Mouse (Mus musculus): ENCODE measurements at regions not wholly inside any gene's neighbourhood (a gene's known extent, or its start where the extent isn't known, plus 50 kb on each side); places are given as distances from the start of the nearest gene placed in this dataset.

GRCm38 (mm10) chr13:82361379-82361778, 578.5 kb downstream of the Cetn3 start:
- no peak for DNase-seq (ENCODE audit: extremely low spot score, low read depth, low spot score)

- DNase-seq (ENCODE audit: extremely low spot score, low read depth, low spot score) = no peak
These were observed 583.9 kb downstream of the Cetn3 start for GRCm38 (mm10) chr13:82366768-82367167.

GRCm38 (mm10) chr13:82371579-82371978, 588.7 kb downstream of the Cetn3 start:
- no peak for DNase-seq (ENCODE audit: extremely low spot score, low read depth, low spot score)

- DNase-seq (ENCODE audit: extremely low spot score, low read depth, low spot score) = no peak
These were observed 589.7 kb downstream of the Cetn3 start for GRCm38 (mm10) chr13:82372612-82373011.

GRCm38 (mm10) chr13:82392908-82393307, 610.0 kb downstream of the Cetn3 start:
- DNase-seq (ENCODE audit: extremely low spot score, low read depth, low spot score) = no peak

- DNase-seq (ENCODE audit: extremely low spot score, low read depth, low spot score) = no peak
These were observed 610.6 kb downstream of the Cetn3 start for GRCm38 (mm10) chr13:82393496-82393895.

GRCm38 (mm10) chr13:82413677-82414076, 630.8 kb downstream of the Cetn3 start:
- no peak for DNase-seq (ENCODE audit: extremely low spot score, low read depth, low spot score)

- DNase-seq (ENCODE audit: extremely low spot score, low read depth, low spot score) = no peak
These were observed 638.1 kb downstream of the Cetn3 start for GRCm38 (mm10) chr13:82420966-82421365.

- no peak for DNase-seq (ENCODE audit: extremely low spot score, low read depth, low spot score)
These were observed 641.2 kb downstream of the Cetn3 start for GRCm38 (mm10) chr13:82423911-82424654.

GRCm38 (mm10) chr13:82424732-82425341, 642.0 kb downstream of the Cetn3 start:
- no peak for DNase-seq (ENCODE audit: extremely low spot score, low read depth, low spot score)

- no peak for DNase-seq (ENCODE audit: extremely low spot score, low read depth, low spot score)
These were observed 649.5 kb downstream of the Cetn3 start for GRCm38 (mm10) chr13:82432411-82432810.

GRCm38 (mm10) chr13:82439294-82439693, 656.4 kb downstream of the Cetn3 start:
- no peak for DNase-seq (ENCODE audit: extremely low spot score, low read depth, low spot score)

- DNase-seq (ENCODE audit: extremely low spot score, low read depth, low spot score) = no peak
These were observed 670.8 kb downstream of the Cetn3 start for GRCm38 (mm10) chr13:82453650-82454049.

GRCm38 (mm10) chr13:82483265-82483929, 700.5 kb downstream of the Cetn3 start:
- DNase-seq (ENCODE audit: extremely low spot score, low read depth, low spot score) = no peak

- DNase-seq (ENCODE audit: extremely low spot score, low read depth, low spot score) = no peak
These were observed 713.7 kb downstream of the Cetn3 start for GRCm38 (mm10) chr13:82496606-82497005.

- peak; percentile 6 for DNase-seq (ENCODE audit: extremely low spot score, low read depth, low spot score)
These were observed 725.3 kb downstream of the Cetn3 start for GRCm38 (mm10) chr13:82508176-82508575.

- DNase-seq (ENCODE audit: extremely low spot score, low read depth, low spot score) = no peak
These were observed 726.6 kb downstream of the Cetn3 start for GRCm38 (mm10) chr13:82509512-82509911.
